Mouse (Mus musculus) mouse trophoblast stem cell (cell line): ENCODE data around the gene Otof.

Source experiments
- in situ Hi-C, 2 experiments: fragments of 300-500 bp; cut with MseI, MboI; formaldehyde crosslinking; loops; 2 replicates in 1 of 2; 3 replicates in 1 of 2; pipeline ENCODE4 v1.15.1; 2025

Gene Otof

DNA sequence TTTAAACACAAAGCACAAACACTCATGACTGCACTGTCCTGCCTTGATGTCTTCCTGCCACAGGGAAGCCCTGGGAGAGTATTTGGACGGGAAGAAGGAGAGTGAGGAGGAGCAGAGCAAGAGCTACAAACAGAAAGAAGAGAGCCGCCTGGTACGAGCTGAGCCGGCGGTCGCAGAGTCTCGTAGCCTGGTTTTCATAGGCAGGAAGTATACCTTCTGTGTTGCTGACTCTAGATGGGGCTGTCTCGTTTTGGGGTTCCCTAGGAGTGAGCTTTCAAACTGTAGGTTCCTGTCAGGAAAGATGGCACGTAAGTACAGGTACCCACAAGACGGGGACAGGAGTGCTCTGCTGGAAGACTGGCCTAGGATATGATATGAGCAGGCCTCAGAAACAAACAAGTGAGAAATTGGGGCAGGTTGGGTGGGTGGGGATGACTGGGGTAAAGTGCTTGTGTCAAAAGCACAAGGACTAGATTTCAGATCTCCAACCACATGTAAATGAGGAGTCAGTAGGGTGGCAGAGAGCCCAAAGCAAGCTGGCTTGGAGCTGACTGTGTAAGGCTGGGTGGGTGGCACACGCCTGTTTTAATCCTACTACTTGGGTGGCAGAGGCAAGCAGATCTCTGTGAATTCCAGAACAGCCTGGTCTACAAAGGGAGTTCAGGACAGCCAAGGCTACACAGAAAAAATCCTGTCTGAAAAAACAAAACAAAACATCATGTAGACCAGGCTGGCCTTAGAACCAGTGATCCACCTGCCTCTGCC, 119.9 kb downstream of the Otof start:
- in situ Hi-C loops, result no loop called here

DNA sequence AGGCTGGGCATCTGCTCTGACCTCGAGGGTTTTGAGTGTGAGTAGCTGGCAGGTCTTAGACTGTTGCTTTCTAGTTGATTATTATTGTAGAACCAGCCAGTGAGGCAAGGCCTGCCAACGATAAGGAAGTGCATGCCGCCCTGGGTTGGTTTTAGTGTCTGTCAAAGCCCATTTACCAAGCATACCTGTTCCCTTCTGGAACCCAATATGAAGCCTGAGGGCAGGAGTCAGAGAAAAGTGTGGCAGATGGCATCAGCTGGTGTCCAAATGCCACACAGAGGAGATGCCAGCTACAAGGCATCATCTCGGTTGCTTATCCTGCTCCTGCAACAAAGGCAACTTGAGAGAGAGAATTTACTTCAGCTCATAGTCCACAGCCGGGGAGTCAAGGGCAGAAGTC, 120.9 kb downstream of the Otof start:
- in situ Hi-C loops, result no loop called here
